Mouse (Mus musculus) ovary, adult 18-20 months (tissue): ENCODE results near the gene Oxtr.

ENCODE experiments used
- DNase-seq: peaks from one replicate; pipeline ENCODE4 v3.0.0; 2022; ENCODE audit warnings: low spot score, mixed read lengths

Oxtr gene

DNA sequence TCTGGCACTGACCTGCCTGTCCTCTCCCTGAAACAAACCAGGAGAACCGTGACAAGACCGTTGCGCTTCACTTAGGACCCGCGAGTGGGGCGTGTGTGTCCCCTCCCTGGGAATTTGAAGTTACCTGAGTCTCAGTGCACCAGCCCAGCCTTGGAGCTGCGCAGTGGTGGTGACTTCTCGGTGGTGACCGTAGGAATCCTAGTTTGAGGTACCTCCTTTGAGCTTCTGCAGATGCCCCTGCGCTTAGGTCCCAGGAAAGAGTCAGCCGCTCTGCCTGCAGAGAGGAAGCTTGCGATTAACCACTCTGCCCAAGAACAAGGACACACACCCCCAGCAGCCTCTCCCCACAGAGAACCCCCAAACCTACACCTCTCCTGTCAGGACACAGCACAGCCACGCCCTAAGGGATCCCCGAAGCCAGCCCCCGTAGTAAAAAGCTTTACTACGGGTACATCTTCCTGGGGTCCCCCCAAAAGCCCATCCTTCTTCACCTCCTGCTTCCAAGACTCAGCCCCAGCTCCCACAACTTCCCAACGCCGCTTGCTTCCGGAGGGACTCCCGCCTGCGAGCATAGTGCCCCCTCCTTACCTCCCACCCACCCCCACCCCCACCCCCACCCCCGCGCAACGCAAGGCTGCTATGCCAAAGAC, at the start of gene Oxtr:
Oxtr (minus strand) TSS at position 34 of the 650 bp plus-strand sequence.
- DNase-seq: no peak

DNA sequence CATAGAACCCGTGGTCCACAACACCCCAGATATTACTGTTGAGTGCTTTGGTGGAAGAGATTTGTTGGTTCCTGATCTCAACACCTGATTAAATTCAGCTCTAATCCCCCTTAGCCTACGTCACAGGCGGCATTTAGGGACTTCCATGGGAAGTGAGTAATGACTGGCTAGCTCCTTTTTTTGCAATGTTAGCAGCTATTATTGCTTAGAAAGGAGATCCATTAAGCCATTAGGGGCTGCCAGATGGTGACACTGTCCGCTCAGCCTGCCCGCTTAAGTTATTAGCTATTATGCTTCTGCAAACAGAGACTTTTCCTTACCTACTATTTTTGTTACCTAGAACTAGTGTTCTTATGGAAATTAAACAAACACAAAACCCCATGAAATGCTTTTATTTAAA, 35.7 kb upstream of the Oxtr start:
- no peak for DNase-seq

DNA sequence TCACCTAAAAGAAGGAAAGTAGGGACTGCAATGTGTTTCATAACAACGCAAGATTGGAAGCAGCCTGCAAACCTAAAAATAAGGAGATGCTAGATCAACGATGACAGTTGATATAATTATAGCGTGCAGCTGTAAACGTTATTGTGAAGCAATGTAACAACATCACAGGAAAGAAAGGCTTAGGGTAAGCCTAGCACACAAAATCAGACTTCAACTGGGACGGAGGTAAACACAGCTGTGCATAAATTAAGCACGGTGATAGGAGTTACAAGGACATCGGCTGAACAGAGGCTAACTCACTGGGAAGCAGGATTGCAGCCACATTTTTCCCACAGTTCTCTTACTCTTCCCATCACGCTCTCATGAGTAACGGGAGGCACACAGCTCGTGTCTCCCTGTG, 34.7 kb upstream of the Oxtr start:
- no peak for DNase-seq

DNA sequence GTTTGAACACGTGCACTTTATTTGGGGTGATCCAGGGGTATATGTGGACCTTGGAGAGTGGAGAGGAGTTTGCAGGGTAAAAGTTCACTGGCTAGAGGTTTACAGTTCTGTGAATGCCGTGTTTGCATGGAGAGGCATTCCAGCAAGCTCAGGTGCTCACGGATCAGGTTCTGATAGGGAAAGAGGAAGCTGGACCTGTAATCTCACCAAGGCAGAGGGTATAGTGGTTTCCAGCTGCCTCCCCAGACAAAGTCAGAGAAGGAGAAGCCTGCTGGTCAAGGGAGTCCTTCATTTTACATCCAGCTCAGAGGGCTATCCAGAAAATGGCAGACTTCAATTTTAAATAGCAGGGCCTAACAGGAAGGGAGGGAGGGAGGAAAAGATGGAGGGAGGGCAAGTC, 28.2 kb upstream of the Oxtr start:
- DNase-seq: no peak

DNA sequence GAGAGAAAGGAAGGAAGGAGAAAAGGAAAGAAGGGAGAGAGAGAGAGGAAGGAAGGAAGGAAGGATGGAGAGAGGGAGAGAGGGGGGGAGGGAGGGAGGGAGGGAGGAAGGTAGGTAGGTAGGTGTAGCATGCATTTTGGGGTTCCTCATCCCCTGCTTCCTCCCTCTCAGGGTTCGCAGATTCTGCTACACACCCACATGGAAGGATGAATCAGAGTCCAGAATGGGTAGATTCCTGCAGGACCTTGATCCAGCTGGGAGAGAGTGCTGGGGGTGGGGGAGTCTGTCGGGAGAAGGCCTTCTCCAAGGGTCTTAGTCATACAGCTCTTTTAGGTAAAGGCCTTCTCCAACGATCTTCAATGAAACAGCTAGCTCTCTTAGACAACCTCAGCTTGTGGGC, 27.8 kb upstream of the Oxtr start:
- DNase-seq: no peak

DNA sequence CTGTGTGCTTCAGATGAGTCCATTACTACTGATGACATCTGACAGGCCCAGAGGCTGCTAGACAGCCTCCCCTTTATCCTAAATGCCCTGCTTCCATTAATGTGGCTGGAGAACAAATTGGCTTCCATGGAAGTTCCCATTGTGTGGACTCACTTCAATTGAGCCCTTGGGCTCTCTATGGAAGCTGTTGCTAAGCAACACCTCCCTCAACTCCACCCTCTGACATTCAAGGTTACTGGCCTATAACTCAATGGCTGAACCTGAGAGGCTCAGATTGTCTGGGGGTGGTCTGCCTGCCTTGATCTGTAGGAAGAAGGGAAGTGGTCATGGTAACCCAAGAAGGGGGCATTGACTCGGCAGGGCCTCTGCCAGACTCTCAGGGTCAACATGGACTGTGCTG, 26.8 kb upstream of the Oxtr start:
- DNase-seq: no peak

DNA sequence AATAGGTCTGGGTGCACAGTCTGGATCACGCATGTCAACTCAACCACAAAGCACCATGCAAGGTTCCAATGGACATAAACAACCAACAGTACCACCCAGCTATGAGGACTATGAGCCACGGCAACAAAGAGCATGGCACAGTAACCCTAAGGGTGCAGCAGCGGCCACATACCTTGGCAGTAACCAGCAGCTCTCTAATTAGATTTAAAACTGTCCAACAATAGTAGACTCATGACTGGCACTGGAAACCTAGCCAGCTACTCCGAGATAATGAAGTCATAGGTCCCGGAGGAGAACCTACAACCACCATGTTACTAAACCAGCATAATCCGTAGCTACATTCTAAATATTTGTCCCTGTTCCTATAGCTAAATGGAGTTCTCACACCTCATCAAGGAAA, 24.8 kb upstream of the Oxtr start:
- no peak for DNase-seq

DNA sequence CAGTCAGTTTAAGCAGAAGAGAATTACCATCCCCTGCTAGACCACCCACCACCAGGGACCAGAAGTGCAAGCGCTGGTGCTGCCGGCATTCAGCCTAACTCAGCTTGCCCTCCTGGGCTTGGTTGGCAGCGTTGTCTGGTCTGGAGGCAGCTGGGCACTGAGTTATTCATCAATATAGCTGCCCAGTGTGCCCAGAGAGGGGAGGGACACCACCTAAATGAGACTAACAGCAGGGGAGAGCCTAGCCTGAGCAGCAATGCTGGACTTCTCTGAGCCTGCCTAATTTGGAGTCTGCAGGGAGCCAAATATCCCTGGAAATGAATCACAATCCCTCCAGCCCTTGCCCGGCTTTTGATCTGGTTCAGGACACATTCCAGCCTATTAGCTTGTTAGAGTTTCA, 20.6 kb upstream of the Oxtr start:
- no peak for DNase-seq

DNA sequence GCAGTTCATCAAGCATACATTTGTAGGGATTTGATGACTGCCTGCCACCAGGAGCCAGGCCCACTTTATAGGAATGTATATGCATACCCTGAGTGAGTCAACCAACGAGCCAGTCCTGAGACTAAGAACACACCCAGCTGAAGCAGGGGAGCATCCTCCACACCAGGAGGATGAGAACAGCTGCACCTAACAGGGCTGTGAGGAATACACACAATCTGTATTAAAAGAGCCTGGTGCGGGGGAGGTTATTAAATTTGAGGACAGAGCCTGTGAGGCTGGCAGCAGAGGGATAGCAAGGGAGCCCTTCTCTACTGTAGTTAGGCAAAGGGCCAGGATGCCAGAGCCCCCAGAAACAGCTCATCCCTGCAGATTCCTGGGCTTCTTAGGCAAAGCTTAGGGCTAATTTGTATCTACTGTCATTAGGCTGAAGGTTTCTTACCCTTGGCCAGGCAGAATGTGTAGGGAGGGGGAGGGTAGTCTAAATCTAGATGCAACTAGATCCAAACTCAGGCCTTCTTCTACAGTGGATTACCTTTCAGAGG, 19.9 kb upstream of the Oxtr start:
- no peak for DNase-seq

DNA sequence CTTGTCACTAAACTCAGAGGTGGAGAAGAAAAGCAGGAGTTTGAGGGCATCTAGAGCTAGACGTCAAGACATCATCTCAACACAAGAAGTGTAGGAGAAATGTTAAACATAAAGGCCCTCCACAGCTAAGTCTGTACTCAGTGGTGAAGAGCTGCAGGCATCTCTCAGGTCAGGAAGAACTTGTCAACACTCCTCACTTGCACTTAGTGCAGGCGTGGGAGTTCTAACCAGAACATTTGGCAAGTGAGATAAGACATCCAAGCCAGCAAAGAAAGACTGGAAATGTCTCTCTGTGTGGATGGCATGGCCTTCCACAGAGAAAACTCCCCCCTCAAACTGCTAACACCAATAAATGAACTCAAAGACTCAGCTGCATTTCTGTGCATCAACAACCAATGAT, 17.9 kb upstream of the Oxtr start:
- no peak for DNase-seq

DNA sequence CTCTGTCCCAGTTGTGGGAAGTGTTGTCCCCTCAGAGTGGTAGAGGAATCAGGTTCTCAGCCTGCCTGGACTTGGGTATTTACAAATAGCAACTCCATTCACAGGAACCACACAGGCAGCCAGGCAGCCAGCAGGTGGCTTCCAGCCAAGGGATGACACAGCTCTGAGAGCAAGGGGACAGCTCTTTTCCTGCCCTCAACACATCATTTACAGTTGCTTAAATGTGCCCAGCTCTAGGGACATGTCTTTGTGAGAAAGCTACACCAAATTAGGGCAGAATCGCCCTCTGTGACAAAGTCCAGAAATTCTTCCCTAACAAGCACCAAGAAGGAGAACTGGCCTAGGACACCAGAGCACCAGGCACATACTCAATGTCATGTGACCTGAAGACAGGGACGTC, 11.4 kb upstream of the Oxtr start:
- DNase-seq: no peak

DNA sequence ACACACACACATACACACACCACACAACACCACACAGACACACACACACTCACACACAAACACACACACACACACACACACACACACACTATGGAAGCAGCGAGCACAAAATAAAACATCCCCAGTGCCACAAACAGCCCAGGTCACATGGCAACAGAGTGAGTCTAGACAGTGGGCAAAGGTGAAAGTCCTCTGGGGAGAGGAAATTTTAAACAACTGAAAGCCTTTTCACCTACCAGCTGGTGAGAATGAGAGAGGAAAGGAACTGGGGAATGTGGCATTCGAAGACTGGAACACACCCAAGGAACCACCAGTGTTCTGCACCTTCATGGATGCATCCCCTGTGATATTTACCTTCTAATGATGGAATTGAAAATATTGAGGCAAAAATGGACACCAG, 9.7 kb upstream of the Oxtr start:
- no peak for DNase-seq

DNA sequence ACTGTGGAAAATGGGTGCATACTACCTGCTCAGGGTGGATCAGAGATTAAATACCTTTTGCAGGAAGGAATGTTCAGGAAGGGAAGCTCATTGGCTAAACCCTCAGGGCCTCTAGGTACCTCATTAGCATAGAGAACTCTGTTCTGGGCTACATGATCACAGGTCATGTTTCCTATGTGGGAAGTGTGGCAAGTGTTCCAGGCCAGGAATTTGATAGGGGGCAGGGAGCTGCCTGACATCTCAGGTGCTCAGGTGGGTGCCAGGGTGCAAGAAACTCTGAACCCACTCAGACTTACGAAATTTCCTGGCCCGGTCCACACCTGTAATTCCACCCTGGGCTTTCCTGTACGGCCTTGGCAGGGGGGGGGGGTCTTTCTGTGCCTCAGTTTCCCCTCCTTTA, 9.0 kb upstream of the Oxtr start:
- no peak for DNase-seq

DNA sequence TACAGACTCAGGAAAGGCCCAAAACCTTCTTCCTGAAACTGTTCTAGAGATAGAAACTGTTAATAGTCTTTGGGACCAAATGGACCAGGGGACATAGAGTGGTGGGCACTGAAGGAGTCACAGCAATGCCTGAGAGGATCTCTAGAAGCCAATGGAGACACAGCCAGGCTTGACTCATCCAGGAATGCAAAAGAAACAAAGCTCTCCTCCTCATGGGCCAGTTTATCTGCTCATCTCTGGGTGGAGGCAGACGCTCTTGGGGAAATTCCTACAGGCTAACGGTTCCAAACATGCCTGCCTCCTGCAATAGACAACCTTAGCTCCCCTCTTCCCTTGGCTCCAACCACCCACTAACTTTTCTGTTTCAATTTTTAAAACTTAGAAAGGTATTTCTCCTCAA, 7.7 kb upstream of the Oxtr start:
- no peak for DNase-seq

DNA sequence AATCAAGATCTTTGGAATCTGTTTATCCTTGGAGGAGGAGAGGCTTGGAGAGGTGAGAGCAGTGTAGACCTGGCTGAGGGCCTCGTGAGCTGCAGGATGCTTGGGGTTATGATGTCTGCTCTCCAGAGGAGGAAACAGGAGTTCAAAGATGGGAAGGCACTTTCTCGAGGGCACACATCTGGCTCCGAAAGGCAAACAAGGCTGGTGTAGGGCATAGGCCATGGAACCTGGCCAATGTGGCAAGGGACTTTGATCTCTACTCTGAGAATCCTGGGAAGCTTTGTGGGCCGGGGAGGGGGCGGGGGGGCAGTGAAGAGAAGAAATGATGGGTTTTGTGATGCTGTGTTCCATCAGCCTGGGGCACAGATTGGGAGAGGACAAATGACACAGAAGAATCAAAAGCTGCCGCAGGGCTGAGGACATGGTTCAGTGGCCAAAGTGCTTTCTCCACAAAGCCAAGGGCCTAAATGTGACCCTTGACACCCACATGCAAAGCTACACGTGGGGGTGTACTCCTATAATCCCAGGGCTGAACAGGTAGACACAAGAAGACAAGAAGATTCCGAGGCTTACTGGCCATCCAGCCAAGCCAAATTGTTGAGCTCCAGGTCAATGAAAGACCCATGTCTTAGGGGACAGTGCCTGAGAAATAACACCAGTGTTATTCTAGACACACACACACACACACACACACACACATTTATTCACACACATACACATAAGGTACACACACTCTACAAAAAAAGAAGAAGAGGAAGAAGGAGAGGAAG, 6.7 kb upstream of the Oxtr start:
- no peak for DNase-seq

DNA sequence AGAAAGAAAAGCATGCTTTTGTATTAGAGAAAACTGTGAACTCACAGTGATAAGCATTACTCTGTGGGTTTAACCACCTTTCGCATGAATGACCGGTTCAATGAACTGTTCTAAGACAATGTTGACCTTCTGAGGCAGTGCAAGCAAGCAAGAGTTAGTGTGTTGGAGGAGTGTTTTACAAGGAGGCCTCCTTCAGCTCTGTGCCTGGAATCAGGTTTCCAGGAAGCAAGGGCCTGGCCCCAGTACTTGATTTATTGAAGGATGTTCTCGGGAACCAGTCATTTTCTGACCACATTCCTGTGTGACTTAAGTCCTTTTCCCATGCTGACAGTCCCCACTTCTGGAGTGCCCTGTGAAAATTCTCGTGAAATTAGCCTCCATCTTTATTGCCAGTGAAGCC, 5.5 kb upstream of the Oxtr start:
- DNase-seq: no peak

DNA sequence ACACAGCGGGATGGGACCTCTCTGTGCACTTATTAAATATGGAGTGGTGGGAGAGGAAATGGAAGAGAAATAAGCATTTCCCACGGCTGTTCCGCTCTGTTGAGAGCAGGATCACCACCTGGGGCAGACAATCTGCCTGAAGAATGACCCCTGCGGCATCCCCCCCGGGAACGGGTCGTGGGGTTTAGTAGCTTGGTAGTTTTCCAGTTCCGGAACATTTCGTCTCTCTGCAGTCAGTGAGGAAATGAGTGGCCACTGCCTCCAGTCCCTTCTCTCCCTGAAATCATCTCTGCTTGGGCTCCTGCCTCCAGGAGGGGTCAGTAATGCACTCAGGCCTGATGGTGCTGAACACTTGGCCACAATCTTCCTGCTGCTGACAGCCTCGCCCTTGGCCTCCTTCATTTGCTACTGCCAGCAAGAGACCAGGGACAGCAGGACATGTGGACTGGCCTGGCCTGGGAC, 4.9 kb upstream of the Oxtr start:
- DNase-seq: peak; percentile 42

DNA sequence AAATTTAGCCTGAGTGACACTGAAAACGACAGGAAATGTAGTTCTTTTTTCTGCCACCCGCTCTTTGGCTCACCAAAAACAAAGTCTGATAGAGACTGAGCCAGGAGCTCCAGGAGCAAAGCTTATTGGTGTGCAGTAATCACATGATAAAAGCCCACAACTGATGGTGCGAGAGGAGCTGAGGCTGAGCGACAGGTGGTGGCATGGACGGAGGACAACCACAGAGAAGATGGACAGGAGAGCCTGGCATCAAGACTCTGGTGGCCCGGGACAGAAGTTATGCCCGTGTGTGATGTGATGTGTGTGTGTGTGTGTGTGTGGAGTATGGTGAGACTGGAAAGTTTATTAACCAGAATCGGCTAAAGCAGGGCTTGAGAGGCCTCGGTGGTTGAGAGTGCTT, 3.6 kb upstream of the Oxtr start:
- no peak for DNase-seq

DNA sequence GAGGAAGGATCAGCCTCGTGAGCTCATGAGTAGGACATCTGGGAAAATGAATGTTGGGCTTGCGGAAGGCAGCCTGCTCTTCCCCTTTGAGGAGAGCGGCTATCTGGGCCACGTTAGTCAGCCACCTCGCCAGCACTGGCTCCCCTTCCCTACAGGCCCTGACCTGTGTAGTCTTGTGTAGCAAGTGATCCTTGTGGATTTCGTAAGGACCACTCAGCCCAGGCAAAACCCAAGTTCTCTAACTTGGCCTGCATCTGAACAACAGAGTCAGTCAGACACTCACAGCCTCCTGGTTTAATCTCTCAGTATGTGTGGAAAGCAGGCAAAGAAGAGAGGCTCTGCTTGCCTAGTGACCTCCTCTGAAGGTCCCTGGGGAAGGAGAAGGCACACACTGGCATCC, 2.9 kb upstream of the Oxtr start:
- peak; percentile 31 for DNase-seq

DNA sequence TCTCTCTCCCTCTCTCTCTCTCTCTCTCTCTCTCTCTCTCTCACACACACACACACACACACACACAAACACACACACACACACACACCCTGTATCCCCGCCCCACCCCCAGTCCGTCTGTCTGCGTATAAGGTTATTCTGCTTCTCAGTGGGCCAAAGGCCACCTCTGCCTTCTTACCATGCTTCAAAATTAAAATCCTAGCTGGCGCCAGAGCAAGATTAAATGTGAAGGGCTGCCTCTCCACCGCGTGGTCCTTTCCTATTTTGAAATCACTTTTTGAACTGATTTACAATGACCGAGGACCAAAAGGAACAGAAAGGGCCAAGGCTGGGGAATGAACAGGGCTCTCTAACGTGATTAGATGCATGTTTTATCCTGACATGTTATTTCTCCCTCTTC, 1.8 kb upstream of the Oxtr start:
- no peak for DNase-seq

DNA sequence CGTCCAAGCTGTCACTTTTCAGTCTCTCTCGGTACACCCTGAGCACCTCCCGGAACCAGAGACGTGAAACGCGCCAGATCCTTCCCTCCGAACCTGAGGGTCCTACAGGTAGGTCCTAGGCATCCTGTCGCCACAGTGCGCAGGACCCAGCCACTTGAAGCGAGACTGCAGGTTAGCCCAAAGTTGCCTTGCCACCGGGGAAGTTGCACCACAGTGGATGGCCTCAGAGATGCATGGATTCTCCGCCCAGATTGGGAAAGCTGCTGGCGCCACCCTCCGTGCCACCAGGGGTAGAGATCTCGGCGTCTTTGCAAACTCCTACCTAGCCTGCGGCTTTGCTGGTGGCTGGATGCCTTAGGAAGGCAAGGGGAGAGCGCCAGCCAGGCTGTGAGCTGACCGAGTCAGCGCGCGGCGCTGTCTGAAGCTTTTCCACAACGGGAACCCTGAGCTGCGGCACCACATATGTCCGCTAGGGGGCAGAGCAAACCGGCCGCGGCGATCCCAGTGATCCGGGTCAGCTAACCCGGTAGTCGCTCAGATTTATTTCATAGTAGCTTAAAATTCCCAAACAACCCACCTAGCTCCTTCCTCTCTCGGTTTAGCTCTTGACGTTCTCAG, 991 bp upstream of the Oxtr start:
- DNase-seq: peak; percentile 79

DNA sequence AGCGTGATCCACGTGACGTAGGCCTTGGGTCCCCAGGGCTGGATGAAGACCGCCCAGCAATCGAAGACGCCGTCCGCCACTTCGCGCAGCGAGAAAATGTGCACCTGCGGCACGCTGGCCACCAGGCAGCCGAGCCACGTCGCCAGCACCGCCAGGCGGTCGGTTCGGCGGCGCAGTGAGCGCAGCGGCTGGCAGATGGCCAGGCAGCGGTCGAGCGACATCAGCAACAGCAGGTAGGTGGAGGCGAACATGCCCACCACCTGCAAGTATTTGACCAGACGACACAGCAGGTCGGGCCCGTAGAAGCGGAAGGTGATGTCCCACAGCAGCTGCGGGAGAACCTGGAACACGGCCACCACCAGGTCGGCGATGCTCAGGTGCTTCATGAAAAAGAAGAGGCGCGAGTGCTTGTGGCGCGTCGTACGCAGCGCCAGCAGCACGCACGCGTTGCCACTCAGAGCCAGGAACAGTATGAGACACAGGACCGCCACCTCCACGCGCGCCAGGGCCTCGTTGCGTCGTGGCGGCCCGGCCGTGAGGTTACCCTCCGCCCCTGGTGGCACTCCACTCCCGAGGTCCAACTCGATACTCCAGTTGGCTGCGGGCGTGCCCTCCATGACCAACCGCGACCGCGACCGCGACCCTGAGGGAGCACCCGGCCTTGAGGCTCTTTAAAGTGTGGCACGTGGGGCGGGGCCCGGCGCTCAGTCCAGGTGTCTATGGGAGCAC, 398 bp downstream of the Oxtr start:
- no peak for DNase-seq

DNA sequence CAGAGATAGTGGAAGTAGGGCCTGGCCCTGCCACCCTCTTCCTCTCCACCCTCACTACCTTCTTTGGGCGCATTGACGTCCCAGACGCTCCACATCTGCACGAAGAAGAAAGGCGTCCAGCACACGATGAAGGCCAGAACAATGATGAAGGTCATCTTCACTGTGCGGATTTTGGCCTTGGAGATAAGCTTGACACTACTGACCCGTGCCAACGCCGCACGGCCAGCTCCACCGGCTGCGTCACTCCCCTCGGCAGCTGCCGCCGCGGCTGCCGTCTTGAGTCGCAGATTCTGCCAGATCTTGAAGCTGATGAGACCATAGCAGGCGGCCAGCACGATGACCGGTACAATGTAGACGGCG, 942 bp downstream of the Oxtr start:
- DNase-seq: peak; percentile 62
